Mouse (Mus musculus): ENCODE data around the gene Slc39a1. TPM values are rescaled to one million over a fixed set of nuclear protein-coding genes. Genes with fewer than 3 reads are reported as not detected.
A peak's percentile ranks its signal among the peaks of the same experiment; 100 is the strongest.

Slc39a1 gene
- polyA plus RNA-seq, 1 experiment from 2014 or later = 60.9 TPM

DNA sequence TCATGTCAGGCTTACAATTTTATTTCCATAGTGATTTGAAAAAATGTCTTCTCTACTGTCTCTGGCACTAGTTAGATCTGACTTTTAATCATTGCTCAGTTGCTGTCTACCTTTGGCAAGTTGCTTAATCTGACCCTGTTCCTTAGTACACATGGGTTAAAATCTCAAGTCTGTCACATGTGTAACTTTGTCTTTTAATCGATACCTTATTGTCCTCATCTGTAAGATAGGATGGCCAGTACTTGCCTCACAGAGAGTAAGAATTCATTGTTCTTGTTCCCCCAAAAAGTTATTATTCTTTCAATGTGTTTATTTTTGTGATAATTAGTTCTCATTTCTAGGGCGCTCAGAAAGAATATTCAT is 44.0 kb downstream of the Slc39a1 start:
- H3K27ac ChIP-seq = peak overlapping the region; percentile 98
- H3K36me3 ChIP-seq = no peaks in the 10 kb centered on the region
- peak overlapping the region; percentile 84 for H3K9ac ChIP-seq (replicated peaks)
- peak overlapping the region; percentile 63 for H3K4me2 ChIP-seq (replicated peaks)
- peak overlapping the region; percentile 77 for H3K4me3 ChIP-seq (replicated peaks)
- H3K27me3 ChIP-seq = no peaks in the 10 kb centered on the region
- no peak for ATAC-seq
- no peaks in the 10 kb centered on the region for H3K9me3 ChIP-seq
- peaks cover 36% of the 10 kb centered on the region for H3K4me1 ChIP-seq (replicated peaks)
- 38% methylated on average over 2 of the region's 2 CpGs for WGBS

DNA sequence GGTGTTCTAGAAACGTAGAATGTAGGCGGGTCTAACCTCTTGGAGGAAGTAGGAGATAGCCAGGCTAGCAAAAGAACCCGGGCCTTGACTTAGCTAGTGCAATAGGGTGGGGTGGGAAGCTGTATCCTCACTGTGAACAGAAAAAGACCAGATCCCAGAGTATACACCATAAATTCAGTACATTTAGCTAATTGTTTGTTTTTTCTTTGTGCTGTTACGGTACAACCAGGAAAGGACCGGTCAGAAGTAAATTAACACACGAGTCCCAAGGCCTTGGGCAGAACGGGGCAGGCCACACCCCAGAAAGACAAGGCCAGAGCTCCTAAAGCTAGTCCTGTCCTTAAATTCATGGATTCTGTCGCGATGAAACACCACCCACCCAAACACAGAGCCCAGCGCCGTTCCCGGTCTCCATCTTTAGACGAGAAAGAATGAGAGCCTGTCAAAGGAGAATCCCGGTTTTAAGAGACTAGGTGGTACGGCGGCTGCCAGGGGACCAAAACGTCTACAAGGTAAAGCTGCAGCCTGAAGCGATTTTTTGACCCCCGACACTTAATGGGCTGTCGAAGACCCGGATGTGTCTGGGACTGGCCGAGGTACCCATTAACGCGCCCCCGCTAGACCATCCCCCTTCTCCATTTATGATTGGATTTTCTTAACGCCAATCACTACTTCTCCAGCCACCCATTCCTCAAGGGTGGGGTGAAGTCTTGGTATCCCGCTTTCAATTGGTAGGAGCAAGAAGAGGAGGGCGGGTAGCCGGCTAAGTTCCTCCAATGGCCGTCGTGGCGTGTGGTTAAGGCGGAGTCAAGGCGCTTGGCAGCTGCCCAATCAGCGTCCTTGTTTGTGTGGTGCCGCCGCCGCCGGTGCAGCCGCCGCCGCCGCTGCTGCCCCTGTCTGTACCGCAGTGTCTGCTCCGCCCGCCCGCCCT is 44.6 kb downstream of the Slc39a1 start, which contains the start of gene Gatad2b:
Gene Gatad2b, plus strand, starts transcription at position 834 of the 931 bp plus-strand sequence.
- H3K4me1 ChIP-seq (replicated peaks) = peaks cover 36% of the 10 kb centered on the region
- H3K27ac ChIP-seq = peak within 1 kb of the TSS; percentile 98
- ATAC-seq = peak; percentile 99
- peak within 1 kb of the TSS; percentile 77 for H3K4me3 ChIP-seq (replicated peaks)
- peak within 1 kb of the TSS; percentile 88 for H3K9ac ChIP-seq (replicated peaks)
- H3K9me3 ChIP-seq = no peaks in the 10 kb centered on the region
- under 1% methylated on average over 43 of the region's 47 CpGs for WGBS
- H3K27me3 ChIP-seq = no peaks in the 10 kb centered on the region
- peak within 1 kb of the TSS; percentile 89 for H3K4me2 ChIP-seq (replicated peaks)
- no peaks in the 10 kb centered on the region for H3K36me3 ChIP-seq

DNA sequence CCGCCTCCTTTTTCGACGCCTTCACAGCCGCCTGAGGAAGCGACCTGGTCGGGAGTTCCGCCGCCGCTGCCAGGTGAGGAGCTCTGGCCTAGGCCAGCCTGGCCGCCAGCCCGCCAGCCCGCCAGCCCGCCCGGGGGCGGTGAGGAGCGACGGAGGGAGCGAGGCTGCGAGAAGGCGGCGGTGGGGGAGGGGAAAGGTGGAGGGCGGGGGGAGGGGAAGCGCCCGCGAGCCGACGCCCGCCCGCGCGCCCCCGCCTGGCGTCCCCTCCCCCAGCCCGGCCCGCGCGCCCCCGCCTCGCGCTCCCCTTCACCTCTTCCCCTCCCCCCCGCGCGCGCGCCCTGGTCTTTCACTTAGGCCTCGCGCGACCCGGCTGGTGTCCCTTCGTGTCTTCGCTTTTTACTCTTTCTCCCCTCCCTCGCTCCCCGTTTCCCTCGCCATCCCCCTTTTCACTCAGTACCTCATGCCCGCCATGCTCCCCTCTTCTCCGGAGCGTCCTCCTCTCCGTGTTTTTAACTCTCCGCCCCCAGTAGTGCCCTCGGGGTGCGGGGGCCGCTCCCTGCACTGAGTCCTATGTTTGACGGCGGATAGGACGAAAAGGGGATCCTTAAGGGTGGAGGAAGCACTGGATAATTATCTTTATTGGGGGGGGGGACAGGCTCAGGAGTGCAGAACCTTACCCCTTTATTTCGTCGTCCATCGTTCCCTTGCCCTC is 45.5 kb downstream of the Slc39a1 start:
- Histone ChIP-seq H3K9ac (replicated peaks) (peak overlapping the region; percentile 88), H3K4me3 (replicated peaks) (peak overlapping the region; percentile 77), H3K4me1 (replicated peaks) (peaks cover 36% of the 10 kb centered on the region), H3K4me2 (replicated peaks) (peak overlapping the region; percentile 89), H3K36me3 (no peaks in the 10 kb centered on the region), H3K9me3 (no peaks in the 10 kb centered on the region), H3K27ac (peak overlapping the region; percentile 98), H3K27me3 (no peaks in the 10 kb centered on the region)
- WGBS = under 1% methylated on average over 34 of the region's 68 CpGs
- ATAC-seq = peak; percentile 72

DNA sequence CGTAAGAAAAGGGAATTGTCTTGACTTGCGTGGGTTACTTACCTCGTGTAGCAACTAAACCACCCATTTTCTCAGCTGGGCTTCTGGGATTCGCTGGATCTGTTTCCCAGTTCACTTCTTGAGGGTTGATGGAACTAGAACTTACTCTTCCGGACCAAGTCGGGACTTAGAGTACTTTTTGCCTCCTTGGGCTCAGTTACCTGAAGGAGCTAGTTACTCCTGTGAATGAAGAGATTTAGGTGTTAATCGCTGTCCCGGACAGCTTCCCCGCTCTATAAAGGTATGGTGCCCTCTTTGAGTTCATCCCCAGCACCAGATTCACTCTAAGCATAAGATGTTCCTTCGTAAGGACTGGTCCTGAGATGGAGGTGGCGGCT is 46.1 kb downstream of the Slc39a1 start:
- Histone ChIP-seq H3K4me2 (replicated peaks) (peak overlapping the region; percentile 89), H3K4me1 (replicated peaks) (peaks cover 36% of the 10 kb centered on the region), H3K4me3 (replicated peaks) (peak overlapping the region; percentile 77), H3K36me3 (no peaks in the 10 kb centered on the region), H3K27me3 (no peaks in the 10 kb centered on the region), H3K27ac (peak overlapping the region; percentile 98), H3K9ac (replicated peaks) (peak overlapping the region; percentile 88), H3K9me3 (no peaks in the 10 kb centered on the region)
- 2% methylated on average over 11 of the region's 11 CpGs for WGBS
- ATAC-seq = no peak

DNA sequence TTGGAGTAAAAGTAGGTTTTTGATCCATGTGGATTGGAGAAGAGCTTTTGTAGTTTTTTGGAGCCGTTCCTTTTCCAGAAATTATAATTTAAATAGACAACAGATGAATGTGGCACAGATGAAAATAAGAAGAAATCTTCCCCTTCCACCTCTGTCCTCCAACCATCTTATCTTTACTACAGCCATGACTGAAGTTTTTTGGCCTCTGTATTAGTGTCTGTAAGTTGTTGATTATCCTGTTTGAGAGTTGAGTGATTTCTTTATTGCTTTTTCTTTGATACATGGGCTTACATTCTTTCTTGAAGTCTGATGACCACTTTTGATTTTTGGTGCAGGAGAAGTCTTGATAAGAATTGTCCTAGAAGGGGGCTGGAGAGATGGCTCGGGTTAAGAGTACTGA is 46.7 kb downstream of the Slc39a1 start:
- Histone ChIP-seq H3K36me3 (no peaks in the 10 kb centered on the region), H3K9me3 (no peaks in the 10 kb centered on the region), H3K9ac (replicated peaks) (peak overlapping the region; percentile 88), H3K4me1 (replicated peaks) (peaks cover 36% of the 10 kb centered on the region), H3K4me3 (replicated peaks) (peak overlapping the region; percentile 77), H3K27me3 (no peaks in the 10 kb centered on the region), H3K27ac (no peak overlapping the region), H3K4me2 (replicated peaks) (peak overlapping the region; percentile 89)
- WGBS = 64% methylated on average over 2 of the region's 2 CpGs
- no peak for ATAC-seq

Small RNA genes within 50 kb of the gene (microRNA-seq; reads per million reads assigned to microRNA genes)
- 0.62 reads per million for gene Mir7012

Other genes starting within 250 kb of the Slc39a1 start
- 139 and 148 TPM in 2 replicates for gene Hax1, start 249.4 kb upstream of the Slc39a1 start, polyA plus RNA-seq (2015; fragmentation: Nextera tagmentation; extraction: Ambion mirVana)
- 241 and 251 TPM in 2 replicates for gene 4933434E20Rik, start 196.5 kb upstream of the Slc39a1 start, polyA plus RNA-seq (2015; fragmentation: Nextera tagmentation; extraction: Ambion mirVana)
- gene Ubap2l, start 195.5 kb upstream of the Slc39a1 start, polyA plus RNA-seq (2015; fragmentation: Nextera tagmentation; extraction: Ambion mirVana) = 169 and 170 TPM in 2 replicates
- 396 and 421 TPM in 2 replicates for gene Tpm3, start 175.5 kb upstream of the Slc39a1 start, polyA plus RNA-seq (2015; fragmentation: Nextera tagmentation; extraction: Ambion mirVana)
- 0.34 and 0.45 TPM in 2 replicates for gene Nup210l, start 144.0 kb upstream of the Slc39a1 start, polyA plus RNA-seq (2015; fragmentation: Nextera tagmentation; extraction: Ambion mirVana)
- gene Rps27, start 34.5 kb upstream of the Slc39a1 start, polyA plus RNA-seq (2015; fragmentation: Nextera tagmentation; extraction: Ambion mirVana) = 1,033 and 1,129 TPM in 2 replicates
- gene Rab13, start 34.5 kb upstream of the Slc39a1 start, polyA plus RNA-seq (2015; fragmentation: Nextera tagmentation; extraction: Ambion mirVana) = 19.9 and 25.6 TPM in 2 replicates
- gene Jtb, start 16.6 kb upstream of the Slc39a1 start, polyA plus RNA-seq (2015; fragmentation: Nextera tagmentation; extraction: Ambion mirVana) = 90.2 and 97.6 TPM in 2 replicates
- 3.3 and 3.4 TPM in 2 replicates for gene Creb3l4, start 4.7 kb upstream of the Slc39a1 start, polyA plus RNA-seq (2015; fragmentation: Nextera tagmentation; extraction: Ambion mirVana)
- 16.9 and 21.4 TPM in 2 replicates for gene Crtc2, start 6.0 kb downstream of the Slc39a1 start, polyA plus RNA-seq (2015; fragmentation: Nextera tagmentation; extraction: Ambion mirVana)
- gene Dennd4b, start 17.0 kb downstream of the Slc39a1 start, polyA plus RNA-seq (2015; fragmentation: Nextera tagmentation; extraction: Ambion mirVana) = 5.9 and 6.6 TPM in 2 replicates
- 15.1 and 16.0 TPM in 2 replicates for gene Gatad2b, start 45.0 kb downstream of the Slc39a1 start, polyA plus RNA-seq (2015; fragmentation: Nextera tagmentation; extraction: Ambion mirVana)
- 20.2 and 21.8 TPM in 2 replicates for gene Slc27a3, start 141.8 kb downstream of the Slc39a1 start, polyA plus RNA-seq (2015; fragmentation: Nextera tagmentation; extraction: Ambion mirVana)
- 29.1 and 32.6 TPM in 2 replicates for gene Ints3, start 185.4 kb downstream of the Slc39a1 start, polyA plus RNA-seq (2015; fragmentation: Nextera tagmentation; extraction: Ambion mirVana)
- gene Npr1, start 217.7 kb downstream of the Slc39a1 start, polyA plus RNA-seq (2015; fragmentation: Nextera tagmentation; extraction: Ambion mirVana) = 1.8 and 2.4 TPM in 2 replicates
- gene Ilf2, start 228.0 kb downstream of the Slc39a1 start, polyA plus RNA-seq (2015; fragmentation: Nextera tagmentation; extraction: Ambion mirVana) = 343 and 361 TPM in 2 replicates
- 87.9 and 89.1 TPM in 2 replicates for gene Snapin, start 242.9 kb downstream of the Slc39a1 start, polyA plus RNA-seq (2015; fragmentation: Nextera tagmentation; extraction: Ambion mirVana)

Data from midbrain, embryonic 13.5 days (tissue).